Mouse (Mus musculus): ENCODE measurements around the gene Chst13. TPM values are rescaled to one million over a fixed set of nuclear protein-coding genes. Genes with fewer than 3 reads are reported as not detected.

The Chst13 gene
- total RNA-seq (2021): not detected
- long read RNA-seq, experiment 1: 0 reads
- long read RNA-seq, experiment 2: 0 reads

- DNase-seq (ENCODE audit: low spot score in 2 of 2): no peak
Observed at GRCm38 (mm10) chr6:90324991-90325390, at the start of gene Chst13. Gene Chst13, minus strand, starts transcription at chr6:90325185.

- DNase-seq (ENCODE audit: low spot score in 2 of 2): no peak
Observed at GRCm38 (mm10) chr6:90374647-90375046, 49.7 kb upstream of the Chst13 start.

GRCm38 (mm10) chr6:90369725-90370553 lies 45.0 kb upstream of the Chst13 start:
- DNase-seq (ENCODE audit: low spot score in 2 of 2): peak; percentile 28 to 50

GRCm38 (mm10) chr6:90368976-90369724 lies 44.2 kb upstream of the Chst13 start, which contains the start of gene Zxdc:
Gene Zxdc, plus strand, starts transcription at chr6:90369492.
- DNase-seq (ENCODE audit: low spot score in 2 of 2): peak; percentile 100

- no peak for DNase-seq (ENCODE audit: low spot score in 2 of 2)
Observed at GRCm38 (mm10) chr6:90363301-90363700, 38.3 kb upstream of the Chst13 start.

GRCm38 (mm10) chr6:90360922-90361614 lies 36.1 kb upstream of the Chst13 start:
- DNase-seq (ENCODE audit: low spot score in 2 of 2): no peak

GRCm38 (mm10) chr6:90360024-90360781 lies 35.2 kb upstream of the Chst13 start:
- DNase-seq (ENCODE audit: low spot score in 2 of 2): no peak

GRCm38 (mm10) chr6:90359445-90359844 lies 34.5 kb upstream of the Chst13 start:
- no peak for DNase-seq (ENCODE audit: low spot score in 2 of 2)

GRCm38 (mm10) chr6:90358142-90358541 lies 33.2 kb upstream of the Chst13 start:
- no peak for DNase-seq (ENCODE audit: low spot score in 2 of 2)

- DNase-seq (ENCODE audit: low spot score in 2 of 2): no peak
Observed at GRCm38 (mm10) chr6:90350011-90350410, 25.0 kb upstream of the Chst13 start.

GRCm38 (mm10) chr6:90348500-90348899 lies 23.5 kb upstream of the Chst13 start:
- no peak for DNase-seq (ENCODE audit: low spot score in 2 of 2)

GRCm38 (mm10) chr6:90347183-90347582 lies 22.2 kb upstream of the Chst13 start:
- DNase-seq (ENCODE audit: low spot score in 2 of 2): no peak

GRCm38 (mm10) chr6:90342343-90342742 lies 17.4 kb upstream of the Chst13 start:
- no peak for DNase-seq (ENCODE audit: low spot score in 2 of 2)

GRCm38 (mm10) chr6:90334244-90334643 lies 9.3 kb upstream of the Chst13 start:
- no peak for DNase-seq (ENCODE audit: low spot score in 2 of 2)

- DNase-seq (ENCODE audit: low spot score in 2 of 2): no peak
Observed at GRCm38 (mm10) chr6:90332561-90333425, 7.8 kb upstream of the Chst13 start, which contains the start of gene Uroc1. Gene Uroc1, plus strand, starts transcription at chr6:90333284.

GRCm38 (mm10) chr6:90329953-90330352 lies 5.0 kb upstream of the Chst13 start:
- peak; percentile 31 to 43 for DNase-seq (ENCODE audit: low spot score in 2 of 2)

GRCm38 (mm10) chr6:90327670-90328069 lies 2.7 kb upstream of the Chst13 start:
- peak; percentile 39 to 44 for DNase-seq (ENCODE audit: low spot score in 2 of 2)

GRCm38 (mm10) chr6:90324463-90324862 lies 522 bp downstream of the Chst13 start:
- DNase-seq (ENCODE audit: low spot score in 2 of 2): no peak

- no peak for DNase-seq (ENCODE audit: low spot score in 2 of 2)
Observed at GRCm38 (mm10) chr6:90324026-90324425, 959 bp downstream of the Chst13 start.

GRCm38 (mm10) chr6:90321811-90322210 lies 3.2 kb downstream of the Chst13 start:
- DNase-seq (ENCODE audit: low spot score in 2 of 2): no peak
